Mouse (Mus musculus): ENCODE measurements around the gene Nsl1.
"Not testable (repeated sequence)": the region's sequence is repeated elsewhere in the genome, so short reads cannot be mapped to it uniquely, and the experiment has no call there.

DNA sequence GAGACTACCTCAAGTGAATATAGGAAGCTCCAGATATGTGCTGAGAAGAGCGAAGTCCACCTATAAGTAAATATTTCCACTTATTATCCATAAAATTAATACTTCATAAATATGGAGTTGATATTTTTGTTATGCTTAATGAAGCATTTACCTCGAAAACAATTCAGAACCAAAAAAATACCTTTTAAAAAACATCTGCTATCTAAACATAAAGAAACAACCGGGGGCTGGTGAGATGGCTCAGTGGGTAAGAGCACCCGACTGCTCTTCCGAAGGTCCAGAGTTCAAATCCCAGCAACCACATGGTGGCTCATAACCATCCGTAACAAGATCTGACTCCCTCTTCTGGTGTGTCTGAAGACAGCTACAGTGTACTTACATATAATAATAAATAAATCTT is 39.0 kb upstream of the Nsl1 start:
- TF ChIP-seq EP300, CTCF (IDR thresholded peaks at IDR 0.05; ENCODE audit: low read depth): not testable (repeated sequence)

Data from liver, embryonic 14.5 days (tissue).